ENCODE assay signal across 8 mouse cellular contexts in the genomic region with DNA sequence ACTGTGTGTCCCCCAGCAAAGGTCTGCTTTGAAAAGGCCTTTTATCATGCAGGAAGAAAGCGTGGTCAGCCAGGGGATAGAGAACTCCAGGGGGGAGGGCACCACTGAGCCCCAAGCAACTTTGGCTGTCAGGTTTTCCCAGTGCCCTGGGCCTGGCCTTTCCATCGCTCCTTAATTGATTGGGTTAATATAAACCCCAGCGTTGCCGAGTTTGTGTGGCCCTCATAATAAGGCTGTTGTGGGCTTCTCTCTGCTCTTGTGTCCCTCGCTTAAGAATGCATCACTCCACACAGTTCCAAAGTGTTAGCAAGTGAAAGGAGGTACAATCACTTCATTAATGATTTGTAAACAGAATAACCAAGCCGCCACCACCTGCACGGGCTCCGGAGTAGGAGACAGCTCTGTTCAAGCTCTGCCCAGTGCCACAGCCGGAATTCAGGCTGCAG.
DNase-seq lines count a peak whose midpoint lies in the region; ATAC-seq and TF ChIP-seq lines count a peak whose summit lies in the region.

No protein-coding gene starts in this region.

- peaks cover 15% of the 10 kb centered on the region for H3K4me1 ChIP-seq in hindbrain, embryonic 12.5 days
- no peaks in the 10 kb centered on the region for H3K4me1 ChIP-seq in liver, postnatal 0 days (ENCODE audit: insufficient read depth)

- no peak for TF ChIP-seq EP300 in liver, postnatal 0 days (IDR thresholded peaks at IDR 0.05; ENCODE audit: low read depth)

- 8% methylated on average over 9 of the region's 9 CpGs for WGBS in hindbrain, embryonic 12.5 days
- 24% methylated on average over 9 of the region's 9 CpGs for WGBS in liver, postnatal 0 days (ENCODE audit: insufficient replicate concordance)

- H3K4me3 ChIP-seq in hindbrain, embryonic 12.5 days = no peak overlapping the region
- no peak overlapping the region for H3K4me3 ChIP-seq in liver, postnatal 0 days (ENCODE audit: low read depth, low read length)

- ATAC-seq in hindbrain, embryonic 12.5 days (ENCODE audit: low FRiP score) = peak; percentile 87
- no peak for ATAC-seq in liver, postnatal 0 days
- no peak for ATAC-seq in inflammation-experienced regulatory T-cells, adult 6 months

- H3K27me3 ChIP-seq in hindbrain, embryonic 12.5 days = peaks cover 6% of the 10 kb centered on the region; the same call in 1 of the 2 replicates
- no peaks in the 10 kb centered on the region for H3K27me3 ChIP-seq in liver, postnatal 0 days (ENCODE audit: insufficient read depth, low read length)

- H3K27ac ChIP-seq in hindbrain, embryonic 12.5 days = peak overlapping the region; percentile 68
- H3K27ac ChIP-seq in liver, postnatal 0 days (ENCODE audit: low read depth) = no peak overlapping the region

- DNase-seq in right cerebral cortex, postnatal 14 days = peak; percentile 7
- no peak for DNase-seq in right cerebral cortex, adult 18-20 months
- DNase-seq in layer of hippocampus, postnatal 36 days = peak; percentile 2 to 7
- DNase-seq in natural killer cell, adult 2 months (ENCODE audit: low spot score in 2 of 2) = no peak
- DNase-seq in liver, postnatal 0 days = no peak
- no peak for DNase-seq in adrenal gland, adult 8-10 months

- no peak for TF ChIP-seq CTCF in liver, postnatal 0 days (IDR thresholded peaks at IDR 0.05; ENCODE audit: low read depth)

- H3K9ac ChIP-seq in hindbrain, embryonic 12.5 days = no peak overlapping the region
- no peak overlapping the region for H3K9ac ChIP-seq in liver, postnatal 0 days (replicated peaks)

- H3K9me3 ChIP-seq in hindbrain, embryonic 12.5 days (replicated peaks) = no peaks in the 10 kb centered on the region
- no peaks in the 10 kb centered on the region for H3K9me3 ChIP-seq in liver, postnatal 0 days (ENCODE audit: low read length)

- H3K36me3 ChIP-seq in hindbrain, embryonic 12.5 days = no peaks in the 10 kb centered on the region
- H3K36me3 ChIP-seq in liver, postnatal 0 days (replicated peaks; ENCODE audit: insufficient read depth, low read length) = no peaks in the 10 kb centered on the region

- H3K4me2 ChIP-seq in hindbrain, embryonic 12.5 days (replicated peaks) = peak overlapping the region; percentile 45; the same call in 1 of the 2 replicates
- H3K4me2 ChIP-seq in liver, postnatal 0 days (ENCODE audit: low read depth, low read length) = no peak overlapping the region

Comparison
In these comparisons a context has a peak if more than half of its experiments do, and no peak if none do; other contexts are left out.
1. DNase-seq: peak in right cerebral cortex, postnatal 14 days (single experiment) and layer of hippocampus, postnatal 36 days (2 of 2); none in right cerebral cortex, adult 18-20 months (single experiment), natural killer cell, adult 2 months (0 of 2), liver, postnatal 0 days (single experiment) and adrenal gland, adult 8-10 months (single experiment).